Mouse (Mus musculus) gastrocnemius, adult 2 months (tissue): ENCODE results near the gene Tsc22d4. TPM values are rescaled to one million over a fixed set of nuclear protein-coding genes. Genes with fewer than 3 reads are reported as not detected.
A peak's percentile ranks its signal among the peaks of the same experiment; 100 is the strongest.

Experiments
- DNase-seq: peaks from one replicate; pipeline ENCODE4 v3.0.0; 2022
- H3K27ac ChIP-seq: fragments of 200-600 bp; 2 replicates; pipeline ENCODE4 v1.8.1; 2022; ENCODE audit warnings: mild to moderate bottlenecking
- H3K4me3 ChIP-seq: fragments of 200-600 bp; 2 replicates; pipeline ENCODE4 v1.8.1; 2022; ENCODE audit warnings: mild to moderate bottlenecking, moderate library complexity
- CTCF ChIP-seq: fragments of 200-600 bp; IDR thresholded peaks from 2 replicates; pipeline ENCODE4 v1.8.1; 2022; ENCODE audit warnings: antibody characterized with exemption, mild to moderate bottlenecking, moderate library complexity
- intact Hi-C: fragments of 180-260 bp; cut with DNase I; formaldehyde crosslinking; loops from one replicate; pipeline ENCODE4 v1.15.1; 2025
- total RNA-seq, 2 experiments: library from RNA; stranded (reverse); gene quantifications; 2 replicates each; pipeline ENCODE4 v1.2.3; 2021

Gene Tsc22d4
- total RNA-seq, 2 experiments from 2014 or later = 43.5 to 58.6 TPM

- no peak overlapping the region for H3K4me3 ChIP-seq
- intact Hi-C loops = loop anchor here (1.0 to 5.0 kb wide), 3 partner anchors 100 to 275 kb away; no protein-coding TSS in a partner anchor
- peak; percentile 97 for TF ChIP-seq CTCF
- H3K27ac ChIP-seq = peak overlapping the region; percentile 67
- peak; percentile 88 for DNase-seq
Observed at GRCm38 (mm10) chr5:137756882-137757661, 11.5 kb downstream of the Tsc22d4 start.

- intact Hi-C loops = loop anchor here (1.0 to 5.0 kb wide), 3 partner anchors 101 to 276 kb away; no protein-coding TSS in a partner anchor
- no peak for DNase-seq
- H3K27ac ChIP-seq = peak overlapping the region; percentile 35
- no peak for TF ChIP-seq CTCF
- peak overlapping the region; percentile 41 for H3K4me3 ChIP-seq
Observed at GRCm38 (mm10) chr5:137757887-137758286, 12.4 kb downstream of the Tsc22d4 start.

GRCm38 (mm10) chr5:137758921-137759534 is 13.5 kb downstream of the Tsc22d4 start:
- no peak for DNase-seq
- intact Hi-C loops = loop anchor here (5.0 kb wide), 2 partner anchors 177 to 277 kb away; no protein-coding TSS in a partner anchor
- peak overlapping the region; percentile 11 for H3K4me3 ChIP-seq
- H3K27ac ChIP-seq = peak overlapping the region; percentile 75
- TF ChIP-seq CTCF = no peak

GRCm38 (mm10) chr5:137759971-137760412 is 14.5 kb downstream of the Tsc22d4 start:
- peak; percentile 91 for DNase-seq
- intact Hi-C loops = loop anchor here (5.0 kb wide), 2 partner anchors 178 to 278 kb away; no protein-coding TSS in a partner anchor
- H3K27ac ChIP-seq = peak overlapping the region; percentile 75
- no peak overlapping the region for H3K4me3 ChIP-seq
- peak; percentile 88; the same call in 1 of the 2 replicates for TF ChIP-seq CTCF

- no peak for DNase-seq
- Histone ChIP-seq H3K27ac (no peak overlapping the region), H3K4me3 (no peak overlapping the region)
- TF ChIP-seq CTCF = no peak
- intact Hi-C loops = no loop called here
Observed at GRCm38 (mm10) chr5:137764609-137765340, 19.2 kb downstream of the Tsc22d4 start.

GRCm38 (mm10) chr5:137766270-137766669 is 20.7 kb downstream of the Tsc22d4 start:
- no peak overlapping the region for H3K4me3 ChIP-seq
- no peak overlapping the region for H3K27ac ChIP-seq
- intact Hi-C loops = no loop called here
- peak; percentile 65 for TF ChIP-seq CTCF
- no peak for DNase-seq

GRCm38 (mm10) chr5:137768475-137768874 is 22.9 kb downstream of the Tsc22d4 start:
- no peak for TF ChIP-seq CTCF
- intact Hi-C loops = no loop called here
- peak; percentile 2 for DNase-seq

GRCm38 (mm10) chr5:137770709-137771108 is 25.2 kb downstream of the Tsc22d4 start:
- H3K4me3 ChIP-seq = no peak overlapping the region
- no peak for DNase-seq
- TF ChIP-seq CTCF = peak; percentile 76
- H3K27ac ChIP-seq = no peak overlapping the region
- intact Hi-C loops = no loop called here

More at GRCm38 (mm10) chr5:137768475-137768874, 22.9 kb downstream of the Tsc22d4 start:
- no peak overlapping the region for H3K27ac ChIP-seq
- no peak overlapping the region for H3K4me3 ChIP-seq

- DNase-seq = no peak
- no peak for TF ChIP-seq CTCF
- H3K4me3 ChIP-seq = no peak overlapping the region
- intact Hi-C loops = no loop called here
- no peak overlapping the region for H3K27ac ChIP-seq
Observed at GRCm38 (mm10) chr5:137772755-137773154, 27.2 kb downstream of the Tsc22d4 start.

GRCm38 (mm10) chr5:137775587-137776290 is 30.2 kb downstream of the Tsc22d4 start:
- TF ChIP-seq CTCF = no peak
- intact Hi-C loops = no loop called here
- peak; percentile 6 for DNase-seq
- no peak overlapping the region for H3K27ac ChIP-seq
- no peak overlapping the region for H3K4me3 ChIP-seq

- intact Hi-C loops = no loop called here
- no peak for DNase-seq
- TF ChIP-seq CTCF = no peak
- Histone ChIP-seq H3K4me3 (no peak overlapping the region), H3K27ac (no peak overlapping the region; the same call in 1 of the 2 replicates)
Observed at GRCm38 (mm10) chr5:137776408-137776918, 30.9 kb downstream of the Tsc22d4 start.
